Mouse (Mus musculus) left cerebral cortex, adult 2 months (tissue): Measurements from ENCODE around the gene Mindy1. TPM values are rescaled to one million over a fixed set of nuclear protein-coding genes. Genes with fewer than 3 reads are reported as not detected.
"Not testable (repeated sequence)": the region's sequence is repeated elsewhere in the genome, so short reads cannot be mapped to it uniquely, and the experiment has no call there.

Experiments used
- DNase-seq, 2 experiments: peaks; one replicate each; pipeline ENCODE4 v3.0.0; 2021 to 2022; ENCODE audit warnings: low spot score in 2 of 2, mixed read lengths in 1 of 2; ENCODE audit errors: extremely low spot score in 1 of 2
- H3K27ac ChIP-seq: fragments of 200-600 bp; 2 replicates; pipeline ENCODE4 v1.8.1; 2022
- H3K4me3 ChIP-seq: fragments of 200-600 bp; 2 replicates; pipeline ENCODE4 v1.8.1; 2022
- CTCF ChIP-seq: fragments of 200-600 bp; IDR thresholded peaks from 2 replicates; pipeline ENCODE4 v1.8.1; 2022; ENCODE audit warnings: antibody characterized with exemption, mild to moderate bottlenecking, moderate library complexity
- intact Hi-C: fragments of 180-260 bp; cut with DNase I; formaldehyde crosslinking; loops from one replicate; pipeline ENCODE4 v1.15.1; 2025
- total RNA-seq, 2 experiments: library from RNA; stranded (reverse); gene quantifications; 2 replicates each; pipeline ENCODE4 v1.2.3; 2021

Gene Mindy1
- total RNA-seq, 2 experiments from 2014 or later, result 19.9 to 21.5 TPM

- H3K27ac ChIP-seq, result no peak overlapping the region
- no peak for TF ChIP-seq CTCF
- DNase-seq, result no peak
- H3K4me3 ChIP-seq, result no peak overlapping the region
- intact Hi-C loops, result no loop called here
Observed at GRCm38 (mm10) chr3:95328803-95329404, 47.8 kb downstream of the Mindy1 start.

- intact Hi-C loops, result no loop called here
- no peak for DNase-seq
- no peak for TF ChIP-seq CTCF
Observed at GRCm38 (mm10) chr3:95331528-95331927, 50.4 kb downstream of the Mindy1 start.

GRCm38 (mm10) chr3:95337345-95337744 is 56.2 kb downstream of the Mindy1 start:
- intact Hi-C loops, result no loop called here
- DNase-seq, result no peak
- Histone ChIP-seq H3K27ac (no peak overlapping the region), H3K4me3 (no peak overlapping the region)
- no peak for TF ChIP-seq CTCF

More at GRCm38 (mm10) chr3:95331528-95331927, 50.4 kb downstream of the Mindy1 start:
- Histone ChIP-seq H3K4me3 (no peak overlapping the region), H3K27ac (no peak overlapping the region)

GRCm38 (mm10) chr3:95338251-95338650 is 57.1 kb downstream of the Mindy1 start:
- Histone ChIP-seq H3K4me3 (no peak overlapping the region), H3K27ac (no peak overlapping the region)
- no peak for TF ChIP-seq CTCF
- intact Hi-C loops, result no loop called here
- no peak for DNase-seq

- not testable (repeated sequence) for H3K27ac ChIP-seq, H3K4me3 ChIP-seq, DNase-seq
- intact Hi-C loops, result loop anchor here (10.0 kb wide), 1 partner anchor 441 kb away; no protein-coding TSS in a partner anchor
Observed at GRCm38 (mm10) chr3:95343356-95344000, 62.3 kb downstream of the Mindy1 start.

Other genes with a start within 250 kb of the Mindy1 start
- gene Psmd4, start 238.7 kb upstream of the Mindy1 start, total RNA-seq, result 100 to 1,000 TPM; 156 to 164 TPM
- 10 to 100 TPM; 58.2 to 58.5 TPM for gene Pip5k1a, start 174.4 kb upstream of the Mindy1 start, total RNA-seq
- 10 to 100 TPM; 42.1 to 43.1 TPM for gene Vps72, start 170.3 kb upstream of the Mindy1 start, total RNA-seq
- gene Tmod4, start 156.9 kb upstream of the Mindy1 start, total RNA-seq, result under 1 TPM in 1 of 2 experiments, not detected in 1; 0.82 TPM
- gene Scnm1, start 147.3 kb upstream of the Mindy1 start, total RNA-seq, result 10 to 100 TPM; 45.6 to 49.7 TPM
- gene Lysmd1, start 147.3 kb upstream of the Mindy1 start, total RNA-seq, result 10 to 100 TPM; 13.5 to 16.1 TPM
- 1 to 10 TPM; 2.5 to 2.6 TPM for gene Tnfaip8l2, start 139.0 kb upstream of the Mindy1 start, total RNA-seq
- gene Sema6c, start 120.9 kb upstream of the Mindy1 start, total RNA-seq, result 10 to 100 TPM; 24.8 to 26.5 TPM
- gene Gabpb2, start 63.4 kb upstream of the Mindy1 start, total RNA-seq, result 10 to 100 TPM; 10.9 to 11.8 TPM
- 10 to 100 TPM; 67.5 to 70.3 TPM for gene Cdc42se1, start 52.6 kb upstream of the Mindy1 start, total RNA-seq
- gene Mllt11, start 49.2 kb upstream of the Mindy1 start, total RNA-seq, result 100 to 1,000 TPM; 272 to 277 TPM
- gene Gm128, start 39.7 kb upstream of the Mindy1 start, total RNA-seq, result under 1 TPM; 0.20 to 0.61 TPM
- gene Bnipl, start 30.2 kb upstream of the Mindy1 start, total RNA-seq, result under 1 TPM; 0.61 to 0.87 TPM
- gene Prune1, start 731 bp downstream of the Mindy1 start, total RNA-seq, result 10 to 100 TPM; 22.1 to 23.5 TPM
- gene Anxa9, start 25.8 kb downstream of the Mindy1 start, total RNA-seq, result under 1 TPM; 0.61 to 1.00 TPM
- 10 to 100 TPM; 37.4 to 42.2 TPM for gene Cers2, start 33.4 kb downstream of the Mindy1 start, total RNA-seq
- 10 to 100 TPM; 35.7 to 37.2 TPM for gene Setdb1, start 75.9 kb downstream of the Mindy1 start, total RNA-seq
- gene 4930558C23Rik, start 121.5 kb downstream of the Mindy1 start, total RNA-seq, result not detected
- 10 to 100 TPM; 39.1 to 43.3 TPM for gene Arnt, start 153.0 kb downstream of the Mindy1 start, total RNA-seq
- gene Ctsk, start 217.9 kb downstream of the Mindy1 start, total RNA-seq, result 1 to 10 TPM; 4.3 to 5.5 TPM
- 10 to 100 TPM; 55.2 to 56.9 TPM for gene Ctss, start 245.4 kb downstream of the Mindy1 start, total RNA-seq